Mouse (Mus musculus): ENCODE results near the gene Ap4m1. TPM values are rescaled to one million over a fixed set of nuclear protein-coding genes. Genes with fewer than 3 reads are reported as not detected.

Gene Ap4m1
- 10 to 100 TPM; 19.7 to 31.9 TPM for total RNA-seq (2021)
- long read RNA-seq, experiment 1, transcript Ap4m1-201 (15 exons, 3,479 nt): major isoform, 12 of 22 reads
- long read RNA-seq, experiment 1, partial matches to known transcripts: 3 of 22 reads
- long read RNA-seq, experiment 1, other reads (novel, unspliced or antisense): 7 of 22 reads
- long read RNA-seq, experiment 2, partial matches to known transcripts: 0 of 14 reads
- long read RNA-seq, experiment 2, other reads (novel, unspliced or antisense): 12 of 14 reads

DNA sequence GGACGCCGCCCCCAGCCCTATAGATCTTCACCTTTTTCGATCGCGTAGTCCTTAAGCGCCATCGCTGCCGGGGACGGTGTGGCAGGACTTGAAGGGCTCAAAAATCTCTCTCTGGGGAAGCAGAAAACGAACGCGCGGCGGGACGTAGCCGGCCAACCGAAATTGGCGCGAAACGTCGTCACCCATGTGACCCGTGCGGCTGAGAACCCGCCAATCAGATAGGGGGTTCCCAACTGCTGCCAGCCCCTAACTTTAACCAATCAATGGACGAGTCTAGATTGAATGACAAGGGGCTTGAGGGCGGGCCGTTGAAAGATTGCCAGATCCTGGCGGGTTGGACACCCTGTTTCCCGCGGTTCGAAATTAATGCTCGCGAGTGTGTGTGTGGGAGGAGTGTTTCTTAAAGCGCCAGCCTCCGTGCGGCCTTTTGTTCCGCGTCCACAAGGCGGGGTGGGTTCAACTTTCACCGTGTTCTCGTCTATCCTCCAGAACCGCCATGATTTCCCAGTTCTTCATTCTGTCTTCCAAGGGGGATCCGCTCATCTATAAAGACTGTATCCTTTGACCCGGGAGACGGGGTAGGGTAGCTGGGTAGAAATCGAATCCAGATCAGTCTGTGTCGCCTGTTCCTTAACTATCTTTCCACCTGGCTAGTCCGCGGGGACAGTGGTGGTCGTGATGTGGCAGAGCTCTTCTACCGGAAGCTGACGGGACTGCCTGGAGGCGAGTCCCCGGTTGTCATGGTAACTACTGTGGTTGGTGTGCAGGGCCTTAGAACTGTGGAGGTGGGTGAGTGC lies at the start of gene Ap4m1, which contains the start of gene Mcm7:
Gene Ap4m1 (plus strand): TSS at position 308 of the 797 bp plus-strand sequence.
Gene Mcm7 (minus strand): TSS at position 728 of the 797 bp plus-strand sequence.
- DNase-seq: peak; percentile 98

- no peak for DNase-seq
Observed at GRCm38 (mm10) chr5:138132425-138133064, 39.3 kb upstream of the Ap4m1 start.

GRCm38 (mm10) chr5:138137257-138137656 lies 34.5 kb upstream of the Ap4m1 start:
- DNase-seq: no peak

DNA sequence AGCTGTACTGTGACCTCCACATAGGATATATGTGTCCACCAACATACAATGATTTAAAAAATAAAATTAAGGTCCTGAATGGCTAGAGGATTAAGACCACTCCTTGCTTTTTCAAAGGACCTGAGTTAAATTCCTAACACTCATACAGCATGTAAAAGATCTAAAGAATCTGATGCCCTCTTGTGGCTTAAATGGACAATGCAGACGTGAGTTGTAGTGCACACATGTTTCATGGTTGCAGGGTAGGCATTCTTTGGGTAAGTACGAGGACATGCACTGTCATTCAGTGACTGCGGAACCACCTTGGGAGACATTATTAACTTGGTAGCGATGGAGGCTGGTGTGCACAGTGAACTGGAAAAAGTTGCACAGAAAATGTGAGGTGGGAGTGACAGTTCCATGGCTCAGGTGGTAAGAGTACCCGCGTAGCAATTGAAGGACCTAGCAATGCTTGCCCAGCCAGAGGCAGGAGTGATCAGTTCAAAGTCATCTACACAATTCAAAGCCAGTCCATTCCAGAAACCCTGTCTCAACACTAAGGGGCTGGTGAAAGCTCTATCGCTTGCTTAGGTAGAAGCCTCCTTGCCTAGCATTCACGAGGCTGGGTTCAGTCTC lies 33.8 kb upstream of the Ap4m1 start:
- peak; percentile 58 for DNase-seq

DNA sequence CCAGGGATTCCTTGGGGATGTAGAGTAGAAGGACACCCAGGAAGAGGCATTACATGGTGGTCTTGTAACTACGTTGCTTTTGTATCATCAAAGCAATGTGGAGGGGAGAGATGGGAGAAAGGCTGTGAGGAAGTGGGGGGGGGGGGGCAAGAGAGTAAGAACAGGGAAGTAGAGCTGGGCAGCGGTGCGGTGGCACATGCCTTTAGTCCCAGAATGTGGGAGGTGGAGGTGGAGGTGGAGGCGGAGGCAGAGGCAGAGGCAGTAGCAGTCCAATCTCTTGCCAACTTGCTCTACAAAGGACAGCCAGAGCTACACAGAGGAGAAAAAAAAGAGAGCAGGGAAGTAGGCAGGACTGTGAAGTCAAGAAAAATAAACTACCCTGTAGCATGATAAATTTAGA lies 33.2 kb upstream of the Ap4m1 start:
- DNase-seq: no peak

DNA sequence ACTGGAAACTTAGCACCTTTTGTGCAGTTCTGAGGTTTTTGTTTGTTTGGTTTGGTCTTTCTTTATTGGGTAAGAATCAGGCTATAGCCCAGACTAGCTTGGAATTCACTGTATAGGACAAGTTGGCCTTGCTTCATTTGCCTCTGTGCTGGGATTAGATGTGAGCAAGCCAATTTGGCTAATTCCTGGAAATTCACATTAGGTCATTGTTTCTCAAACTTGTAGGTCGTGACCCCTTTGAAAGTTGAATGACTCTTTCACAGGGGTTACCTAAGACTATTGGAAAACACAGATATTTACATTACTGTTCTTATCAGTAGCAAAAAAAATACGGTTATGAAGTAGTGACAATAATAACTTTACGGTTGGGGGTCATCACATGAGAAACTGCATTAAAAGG lies 17.4 kb upstream of the Ap4m1 start:
- DNase-seq: no peak

DNA sequence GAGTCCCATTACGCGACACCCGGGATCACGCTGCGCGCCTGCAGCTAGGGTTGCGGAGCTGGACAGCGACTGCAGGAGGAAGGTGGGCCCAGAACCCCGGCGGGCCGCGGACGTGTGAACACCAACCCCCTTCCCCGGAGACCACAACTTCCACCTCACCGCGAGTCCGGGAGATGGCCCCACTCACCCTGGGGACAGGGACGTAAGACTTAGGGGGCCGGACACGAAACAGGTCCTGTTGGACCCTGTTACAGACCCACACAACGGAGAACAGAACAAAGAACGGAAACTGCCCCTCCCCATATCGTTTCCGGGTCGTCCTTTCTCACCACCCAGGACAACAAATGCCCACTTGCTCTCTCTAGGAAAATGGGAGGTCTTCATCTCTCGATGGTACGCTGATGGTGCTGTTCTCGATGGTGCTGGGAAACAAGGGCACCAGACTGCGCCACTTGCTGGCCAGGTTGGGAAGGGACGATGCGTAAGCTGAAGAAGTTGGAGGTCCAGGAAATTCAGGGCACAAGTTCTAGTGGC lies 16.3 kb upstream of the Ap4m1 start, which contains the start of gene Zfp113:
Gene Zfp113 (minus strand): TSS at position 302 of the 534 bp plus-strand sequence.
- DNase-seq: peak; percentile 89

GRCm38 (mm10) chr5:138160224-138160762 lies 11.5 kb upstream of the Ap4m1 start:
- DNase-seq: no peak

DNA sequence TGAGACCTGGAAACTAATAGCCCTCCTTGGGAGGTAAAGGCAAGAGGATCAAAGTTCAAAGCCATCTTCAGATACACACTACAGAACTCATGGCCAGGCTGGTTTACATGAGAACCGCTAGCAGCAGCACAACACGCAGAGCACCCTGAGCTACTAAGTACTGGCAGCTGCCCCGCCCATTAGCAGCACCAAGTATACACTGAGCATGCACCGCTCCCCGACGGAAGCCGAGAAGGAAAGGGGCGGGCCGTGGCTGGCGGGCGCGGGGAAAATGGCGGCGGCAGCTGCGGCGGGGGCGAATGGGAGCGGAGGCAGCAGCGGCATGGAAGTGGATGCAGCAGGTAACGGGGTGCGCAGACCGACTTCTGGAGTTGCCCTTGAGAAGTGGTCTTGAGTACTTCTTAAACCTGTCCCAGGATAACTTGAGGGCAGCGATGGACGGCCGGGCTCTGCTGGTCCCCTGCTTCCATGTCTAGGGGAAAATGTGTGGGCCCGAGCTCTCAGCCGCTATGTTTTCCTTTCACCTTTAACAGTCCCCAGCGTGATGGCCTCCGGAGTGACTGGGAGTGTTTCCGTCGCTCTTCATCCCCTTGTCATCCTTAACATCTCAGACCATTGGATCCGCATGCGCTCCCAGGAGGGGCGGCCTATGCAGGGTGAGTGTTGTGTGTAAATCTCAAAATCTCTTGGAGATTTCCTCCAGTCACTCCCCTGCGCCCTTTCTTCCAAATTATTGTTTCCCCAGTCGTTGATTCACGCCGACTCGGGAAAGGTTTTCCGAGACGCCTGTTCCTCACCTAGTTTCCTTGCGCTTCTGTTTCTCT lies 10.7 kb upstream of the Ap4m1 start, which contains the start of gene Cops6:
Gene Cops6 (plus strand): TSS at position 230 of the 824 bp plus-strand sequence.
- peak; percentile 97 for DNase-seq

DNA sequence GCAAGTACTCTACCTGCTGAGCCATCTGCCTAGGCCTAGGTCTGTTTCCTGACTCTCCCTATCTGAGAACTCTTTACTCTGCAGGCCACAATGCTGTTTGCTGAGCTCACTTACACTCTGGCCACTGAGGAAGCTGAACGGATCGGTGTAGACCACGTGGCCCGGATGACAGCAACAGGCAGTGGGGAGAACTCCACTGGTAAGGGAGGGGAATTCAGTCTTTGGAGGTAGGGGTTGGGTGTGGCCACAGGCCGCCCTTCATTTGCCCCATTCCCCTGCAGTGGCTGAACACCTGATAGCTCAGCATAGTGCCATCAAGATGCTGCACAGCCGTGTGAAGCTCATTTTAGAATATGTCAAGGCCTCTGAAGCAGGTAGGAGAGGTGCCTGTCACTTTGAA lies 8.8 kb upstream of the Ap4m1 start:
- no peak for DNase-seq

GRCm38 (mm10) chr5:138163610-138164009 lies 8.2 kb upstream of the Ap4m1 start:
- DNase-seq: no peak

- DNase-seq: no peak
Observed at GRCm38 (mm10) chr5:138165594-138165993, 6.2 kb upstream of the Ap4m1 start.

DNA sequence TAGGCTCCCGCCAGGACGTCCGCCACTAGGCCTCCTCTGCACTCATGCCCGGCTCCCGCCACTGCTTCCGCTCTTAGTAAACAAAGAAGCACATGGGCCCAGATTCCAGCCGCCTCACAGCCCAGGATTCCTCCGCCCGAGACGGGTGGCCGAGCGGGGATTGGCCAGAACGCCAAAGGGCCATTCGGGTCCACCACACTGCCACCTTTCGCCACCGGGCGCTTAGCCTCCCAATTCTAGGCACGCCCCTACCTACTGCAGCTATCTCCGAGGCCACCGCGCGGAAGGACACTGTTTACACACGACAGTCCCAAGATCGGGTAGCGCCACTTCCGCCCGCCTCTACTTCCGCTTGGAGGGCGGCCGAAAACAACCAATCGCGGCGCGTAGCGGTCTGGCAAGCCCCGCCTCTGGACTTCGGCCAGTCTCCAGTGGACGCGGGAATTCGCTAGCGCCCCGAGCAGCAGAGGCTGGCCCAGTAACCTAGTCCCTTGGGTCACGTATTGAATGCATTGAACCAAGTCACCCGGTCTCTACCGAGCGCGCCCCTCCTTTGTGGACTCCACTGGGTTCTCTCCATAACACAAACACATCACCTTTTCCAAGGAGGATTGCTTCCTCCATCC lies 753 bp upstream of the Ap4m1 start:
- DNase-seq: peak; percentile 98

- no peak for DNase-seq
Observed at GRCm38 (mm10) chr5:138173217-138173616, 1.4 kb downstream of the Ap4m1 start.

DNA sequence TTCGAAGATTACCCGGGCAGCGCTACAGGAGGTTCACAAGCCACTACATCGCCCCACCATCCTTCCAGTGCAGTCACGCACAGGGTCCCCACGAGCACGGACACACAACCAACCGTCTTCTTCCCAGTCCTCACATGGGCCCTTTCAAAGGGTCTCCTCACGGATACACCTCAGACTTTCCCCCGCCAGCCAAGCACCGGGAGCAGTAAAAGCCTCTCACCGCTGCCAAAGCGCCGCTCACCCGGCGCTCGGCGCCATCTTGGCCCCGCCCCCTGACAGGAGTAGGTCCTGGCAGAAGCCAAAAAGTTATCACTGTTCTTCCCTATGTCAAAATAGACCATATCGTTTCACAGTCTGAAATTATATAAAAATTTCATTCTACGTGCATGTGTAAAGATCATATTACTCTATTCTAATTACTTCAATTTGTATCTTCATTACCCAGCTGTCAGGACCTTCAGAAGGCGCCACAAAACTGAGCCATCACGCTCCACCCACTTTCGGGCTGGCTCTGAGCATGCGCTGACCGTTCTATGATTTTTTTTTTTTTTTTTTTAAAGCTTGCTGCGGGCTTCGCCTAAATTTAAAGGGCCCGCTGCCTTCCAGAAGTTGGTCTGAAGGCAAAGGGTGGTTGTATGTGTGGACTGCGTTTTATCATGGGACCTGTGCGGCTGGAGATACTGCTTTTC lies 15.3 kb downstream of the Ap4m1 start, which contains the start of the genes Taf6 and Cnpy4:
Gene Taf6 (minus strand): TSS at position 502 of the 689 bp plus-strand sequence.
Gene Cnpy4 (plus strand): TSS at position 536 of the 689 bp plus-strand sequence.
- peak; percentile 87 for DNase-seq

DNA sequence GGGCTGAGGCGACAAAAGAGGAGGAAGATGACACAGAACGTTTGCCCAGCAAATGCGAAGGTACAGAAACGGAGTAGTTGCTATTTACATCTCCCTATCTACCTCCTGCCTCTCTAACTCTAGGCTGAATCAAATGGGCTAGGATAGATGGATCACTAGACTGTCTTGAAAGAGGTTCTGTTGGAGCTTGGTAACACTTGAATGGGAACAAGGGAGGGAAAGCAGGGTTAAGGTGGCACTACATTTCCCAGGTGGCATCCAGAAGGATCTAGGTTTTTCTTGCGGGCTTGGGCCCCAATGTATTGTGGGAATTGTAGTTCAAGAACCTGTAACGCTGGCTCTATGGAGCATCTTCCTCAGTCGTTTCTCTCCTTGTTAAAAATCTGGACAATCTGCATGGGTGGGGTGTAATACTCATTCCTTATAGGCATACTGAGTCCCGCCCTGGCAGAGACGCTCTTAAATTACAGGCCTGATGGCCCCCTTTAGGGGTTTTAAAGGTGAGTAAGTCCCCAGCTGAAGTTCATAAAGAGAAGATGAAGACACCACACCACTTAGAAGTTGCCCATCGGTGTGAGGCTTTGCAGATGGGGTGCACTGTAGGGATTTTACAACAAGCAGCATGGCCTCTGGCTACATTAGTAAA lies 16.0 kb downstream of the Ap4m1 start:
- DNase-seq: peak; percentile 73

GRCm38 (mm10) chr5:138193771-138194727 lies 22.2 kb downstream of the Ap4m1 start, which contains the start of gene Mblac1:
TSS of gene Mblac1 (plus strand) at chr5:138194314.
- DNase-seq: peak; percentile 89
